Mouse (Mus musculus) CH12.LX (cell line): ENCODE measurements around the gene A3galt2.

Source experiments
- CTCF ChIP-seq, 2 experiments: IDR thresholded peaks in 1 of 2; conservative IDR thresholded peaks in 1 of 2; 2 replicates each; pipeline ENCODE4 v1.5.1; 2011 to 2012; ENCODE audit warnings: low read depth in 2 of 2, low read length in 2 of 2, improper control_type of control experiment in 1 of 2, inconsistent platforms in 1 of 2, mild to moderate bottlenecking in 1 of 2, moderate library complexity in 1 of 2
- ELF1 ChIP-seq: IDR thresholded peaks from 2 replicates; pipeline ENCODE4 v1.6.1; 2014; ENCODE audit warnings: low read depth, mild to moderate bottlenecking, inconsistent platforms, low read length, improper control_type of control experiment
- EP300 ChIP-seq: IDR thresholded peaks from 2 replicates; pipeline ENCODE4 v1.6.1; 2011; ENCODE audit warnings: low read length, improper control_type of control experiment
- IRF4 ChIP-seq: IDR thresholded peaks from 2 replicates; pipeline ENCODE4 v1.6.1; 2014; ENCODE audit warnings: low read depth, mild to moderate bottlenecking, inconsistent platforms, low read length, improper control_type of control experiment
- JUND ChIP-seq: conservative IDR thresholded peaks from 2 replicates; pipeline ENCODE4 v1.6.1; 2011; ENCODE audit warnings: low read depth, low read length, improper control_type of control experiment
- MAX ChIP-seq: IDR thresholded peaks from 2 replicates; pipeline ENCODE4 v1.6.1; 2011; ENCODE audit warnings: low read length, improper control_type of control experiment
- POLR2A ChIP-seq: IDR thresholded peaks from 2 replicates; pipeline ENCODE4 v1.6.1; 2011; ENCODE audit warnings: low read depth, mild to moderate bottlenecking, improper control_type of control experiment, low read length
- RCOR1 ChIP-seq: conservative IDR thresholded peaks from 2 replicates; pipeline ENCODE4 v1.6.1; 2012; ENCODE audit warnings: low read depth, mild to moderate bottlenecking, inconsistent platforms, low read length, improper control_type of control experiment
- TCF12 ChIP-seq: IDR thresholded peaks from 2 replicates; pipeline ENCODE4 v1.6.1; 2014; ENCODE audit warnings: low read depth, mild to moderate bottlenecking, inconsistent platforms, low read length, improper control_type of control experiment
- USF2 ChIP-seq: conservative IDR thresholded peaks from 2 replicates; pipeline ENCODE4 v1.6.1; 2011; ENCODE audit warnings: low read depth, low read length, improper control_type of control experiment
- ZKSCAN1 ChIP-seq: IDR thresholded peaks from 2 replicates; pipeline ENCODE4 v1.6.1; 2012; ENCODE audit warnings: low read depth, inconsistent platforms, low read length, improper control_type of control experiment, borderline replicate concordance

- no peak for TF ChIP-seq IRF4
- no peak for TF ChIP-seq EP300
- no peak for TF ChIP-seq RCOR1
- TF ChIP-seq ZKSCAN1: no peak
- TF ChIP-seq USF2: no peak
- no peak for TF ChIP-seq CTCF (conservative IDR thresholded peaks at IDR 0.05 in 1 of 2, IDR thresholded peaks at IDR 0.05 in 1 of 2; ENCODE audit: low read depth in 2 of 2, low read length in 2 of 2)
- TF ChIP-seq TCF12: no peak
- TF ChIP-seq JUND: no peak
- no peak for TF ChIP-seq MAX
- TF ChIP-seq POLR2A: no peak
- TF ChIP-seq ELF1: no peak
These were observed 44.4 kb upstream of the A3galt2 start for GRCm38 (mm10) chr4:128710800-128711199.
